Mouse (Mus musculus) common myeloid progenitor, adult 5-6 weeks (primary cell): ENCODE data around the gene Icam4. TPM values are rescaled to one million over a fixed set of nuclear protein-coding genes. Genes with fewer than 3 reads are reported as not detected.
"Not testable (repeated sequence)": the region's sequence is repeated elsewhere in the genome, so short reads cannot be mapped to it uniquely, and the experiment has no call there.

Experiments used
- ATAC-seq: replicated peaks from 2 replicates; pipeline ENCODE4 v1.8.0; 2016; ENCODE audit warnings: low read depth, mild to moderate bottlenecking, moderate TSS enrichment, inconsistent platforms; ENCODE audit not compliant: poor library complexity, severe bottlenecking
- total RNA-seq: library from RNA; stranded (forward); fragments of 200-1000, 187-1606 nt; gene quantifications from 2 replicates; pipeline ENCODE4 v1.2.3, GENCODE M21; 2017

Gene Icam4
- total RNA-seq, 1 experiment from 2014 or later: 28.9 TPM

GRCm38 (mm10) chr9:21031896-21032351, 2.8 kb downstream of the Icam4 start, which contains the start of gene Icam5:
Gene Icam5, plus strand, starts transcription at chr9:21032073.
- ATAC-seq: no peak

GRCm38 (mm10) chr9:21032491-21032890, 3.3 kb downstream of the Icam4 start:
- no peak for ATAC-seq

DNA sequence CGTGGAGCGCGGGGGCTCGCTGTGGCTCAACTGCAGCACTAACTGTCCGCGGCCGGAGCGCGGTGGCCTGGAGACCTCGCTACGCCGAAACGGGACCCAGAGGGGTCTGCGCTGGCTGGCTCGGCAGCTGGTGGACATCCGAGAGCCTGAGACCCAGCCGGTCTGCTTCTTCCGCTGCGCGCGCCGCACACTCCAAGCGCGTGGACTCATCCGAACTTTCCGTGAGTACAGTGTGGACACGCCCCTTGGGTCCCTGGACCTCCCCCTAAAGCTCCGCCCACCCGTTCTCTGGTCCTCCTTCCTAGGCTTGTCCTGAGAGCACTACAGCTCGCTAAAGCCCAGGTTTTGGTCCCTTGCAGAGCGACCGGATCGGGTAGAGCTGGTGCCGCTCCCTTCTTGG, 4.0 kb downstream of the Icam4 start:
- peak; percentile 37 for ATAC-seq

DNA sequence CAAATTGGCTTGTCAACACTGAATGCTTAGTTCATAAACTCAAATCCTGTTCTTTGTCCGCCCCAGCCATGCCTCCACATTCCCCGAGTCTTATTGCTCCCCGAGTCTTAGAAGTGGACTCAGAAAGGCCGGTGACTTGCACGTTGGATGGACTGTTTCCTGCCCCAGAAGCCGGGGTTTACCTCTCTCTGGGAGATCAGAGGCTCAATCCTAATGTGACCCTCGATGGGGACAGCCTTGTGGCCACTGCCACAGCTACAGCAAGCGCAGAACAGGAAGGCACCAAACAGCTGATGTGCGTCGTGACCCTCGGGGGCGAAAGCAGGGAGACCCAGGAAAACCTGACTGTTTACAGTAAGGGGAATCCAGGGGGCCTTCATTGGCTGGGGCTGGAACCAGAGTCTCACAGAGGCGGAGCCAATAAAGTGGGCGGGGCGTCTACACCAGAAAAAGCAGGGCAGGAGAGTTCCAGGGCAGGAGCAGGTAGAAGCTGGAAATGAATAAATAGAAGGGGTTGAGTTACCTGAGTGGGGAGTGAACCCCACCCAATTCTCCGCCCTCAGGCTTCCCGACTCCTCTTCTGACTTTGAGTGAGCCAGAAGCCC, 5.4 kb downstream of the Icam4 start:
- no peak for ATAC-seq

DNA sequence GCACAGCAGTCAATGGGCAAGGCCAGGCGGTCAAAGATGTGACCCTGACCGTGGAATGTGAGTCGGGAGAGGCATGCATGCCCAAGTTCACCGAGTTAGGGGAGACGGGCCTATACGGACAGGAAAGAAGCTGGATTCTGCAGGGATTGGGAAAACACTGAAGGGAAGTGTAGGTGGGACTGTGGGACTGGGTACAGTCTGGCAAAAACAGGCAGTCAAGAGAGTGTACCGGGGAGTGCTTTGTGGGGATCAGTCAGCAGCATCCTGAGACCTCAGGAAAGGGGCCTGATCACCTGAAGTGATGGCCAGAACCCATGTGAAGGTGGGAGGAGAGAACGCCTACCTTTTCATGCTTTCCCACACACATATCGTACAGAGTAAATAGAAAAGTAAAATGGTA, 6.4 kb downstream of the Icam4 start:
- ATAC-seq: no peak

- no peak for ATAC-seq
Observed at GRCm38 (mm10) chr9:21036161-21036560, 7.0 kb downstream of the Icam4 start.

DNA sequence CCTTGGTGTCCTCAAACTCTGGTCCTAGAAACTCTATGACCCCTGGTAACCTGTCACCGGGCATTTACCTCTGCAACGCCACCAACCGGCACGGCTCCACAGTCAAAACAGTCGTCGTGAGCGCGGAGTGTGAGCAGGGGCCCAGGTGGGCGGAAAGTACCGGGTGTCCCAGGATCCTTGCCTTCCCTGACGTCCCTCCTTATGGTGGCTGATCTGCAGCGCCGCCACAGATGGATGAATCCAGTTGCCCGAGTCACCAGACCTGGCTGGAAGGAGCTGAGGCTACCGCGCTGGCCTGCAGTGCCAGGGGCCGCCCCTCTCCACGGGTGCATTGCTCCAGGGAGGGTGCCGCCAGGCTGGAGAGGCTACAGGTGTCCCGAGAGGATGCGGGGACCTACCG, 7.5 kb downstream of the Icam4 start:
- no peak for ATAC-seq

DNA sequence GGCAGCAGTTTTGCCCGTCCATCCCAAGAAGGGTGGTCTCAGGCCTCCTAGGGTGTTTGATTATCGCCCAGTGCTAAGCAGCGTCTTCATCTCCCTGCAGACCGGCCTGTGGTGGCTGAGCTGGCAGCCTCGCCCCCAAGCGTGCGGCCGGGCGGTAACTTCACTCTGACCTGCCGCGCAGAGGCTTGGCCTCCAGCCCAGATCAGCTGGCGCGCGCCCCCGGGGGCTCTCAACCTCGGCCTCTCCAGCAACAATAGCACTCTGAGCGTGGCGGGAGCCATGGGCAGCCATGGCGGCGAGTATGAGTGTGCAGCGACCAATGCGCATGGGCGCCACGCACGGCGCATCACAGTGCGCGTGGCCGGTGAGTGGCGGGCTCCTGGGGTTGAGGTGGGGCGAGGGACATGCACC, 8.3 kb downstream of the Icam4 start:
- ATAC-seq: no peak

DNA sequence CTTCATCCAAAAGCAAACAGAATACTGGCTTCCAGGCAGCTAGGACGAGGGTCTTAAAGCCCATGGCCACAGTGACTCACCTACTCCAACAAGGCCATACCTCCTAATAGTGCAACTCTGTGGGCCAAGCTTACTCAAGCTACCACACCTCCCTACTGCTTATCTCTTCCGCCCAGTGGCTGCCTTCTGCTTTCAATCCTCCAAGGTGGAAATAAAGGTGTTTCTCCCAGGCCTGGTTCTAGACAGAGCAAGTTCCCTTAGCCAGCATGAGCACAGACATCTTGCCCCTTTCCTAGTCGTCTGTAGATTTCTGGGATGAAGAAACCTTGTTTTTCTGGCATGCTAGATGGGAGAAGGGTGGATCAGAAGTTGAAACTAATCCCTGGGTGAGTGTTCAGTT, 10.6 kb downstream of the Icam4 start:
- no peak for ATAC-seq

DNA sequence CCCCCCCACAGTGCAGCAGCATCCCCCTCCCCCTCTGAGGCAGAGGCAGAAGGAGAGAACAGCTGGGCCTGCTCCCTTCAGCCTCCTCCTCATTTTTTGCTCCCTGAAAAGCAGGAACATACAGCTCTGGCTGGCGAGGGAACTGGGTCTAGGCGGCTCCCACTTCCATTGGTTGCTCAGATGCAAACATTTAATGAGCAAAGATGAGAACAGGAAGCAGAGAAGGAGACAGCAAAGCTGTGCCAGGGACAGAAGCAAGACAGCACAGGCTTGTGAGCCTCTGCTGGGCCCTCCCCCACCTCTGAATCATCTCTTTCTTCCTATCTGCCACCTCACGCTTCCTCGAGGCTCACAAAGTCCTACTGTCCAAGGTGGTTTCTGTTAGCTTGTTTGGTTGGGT, 12.1 kb downstream of the Icam4 start:
- ATAC-seq: no peak

DNA sequence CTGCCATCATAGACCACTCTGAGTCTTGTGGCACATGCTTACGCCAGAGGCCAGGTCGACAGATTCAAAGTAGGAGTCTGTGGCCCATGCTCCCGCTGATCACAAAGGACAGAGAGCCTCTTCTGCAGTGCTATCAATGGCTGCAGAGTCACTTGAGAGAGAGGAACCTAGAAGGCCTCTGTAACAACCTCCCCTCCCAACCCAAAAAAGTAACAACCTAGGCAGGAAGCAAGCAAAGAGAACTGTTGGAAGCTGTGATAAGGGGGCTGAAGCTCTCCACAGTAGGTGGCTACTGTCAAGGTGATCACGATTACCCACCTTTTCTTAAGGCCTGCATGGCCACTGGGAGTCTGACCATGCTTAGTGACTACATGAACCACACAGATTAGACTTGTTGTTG, 14.4 kb downstream of the Icam4 start:
- no peak for ATAC-seq

DNA sequence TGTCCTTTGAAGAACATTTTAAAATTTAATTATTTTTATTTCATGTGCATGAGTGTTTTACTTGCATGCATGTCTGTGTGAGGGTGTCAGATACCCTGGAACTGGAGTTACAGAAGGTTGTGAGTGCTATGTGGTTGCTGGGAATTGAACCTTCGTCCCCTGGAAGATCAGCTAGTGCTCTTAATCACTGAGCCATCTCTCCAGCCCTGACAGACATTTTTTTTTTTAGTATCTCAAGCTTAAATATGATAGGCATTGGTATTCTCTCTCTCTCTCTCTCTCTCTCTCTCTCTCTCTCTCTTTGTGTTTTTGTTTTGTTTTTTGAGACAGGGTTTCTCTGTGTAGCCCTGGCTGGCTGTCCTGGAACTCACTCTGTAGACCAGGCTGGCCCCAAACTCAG, 15.6 kb downstream of the Icam4 start:
- ATAC-seq: not testable (repeated sequence)

DNA sequence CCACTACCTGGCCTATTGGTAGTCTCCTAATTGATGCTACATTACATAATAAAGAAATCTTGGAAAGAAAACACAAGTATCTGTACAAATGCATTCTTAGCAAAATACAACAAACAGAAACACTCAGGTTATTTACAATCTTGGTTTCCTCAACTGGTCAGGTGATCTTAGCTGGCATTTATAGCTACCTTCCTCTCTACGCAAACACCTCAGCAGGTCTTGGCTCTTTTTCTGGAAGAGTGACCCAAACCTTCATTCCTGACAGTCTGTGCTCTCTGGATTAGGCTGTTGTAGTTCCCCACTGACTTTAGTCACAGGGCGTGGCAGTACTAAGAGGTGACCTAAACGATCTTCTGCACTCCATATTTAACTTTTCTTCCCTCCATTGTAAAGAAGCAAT, 16.1 kb downstream of the Icam4 start:
- ATAC-seq: no peak

- peak; percentile 54; the same call in 1 of the 2 replicates for ATAC-seq
Observed at GRCm38 (mm10) chr9:21051578-21051977, 22.4 kb downstream of the Icam4 start.

DNA sequence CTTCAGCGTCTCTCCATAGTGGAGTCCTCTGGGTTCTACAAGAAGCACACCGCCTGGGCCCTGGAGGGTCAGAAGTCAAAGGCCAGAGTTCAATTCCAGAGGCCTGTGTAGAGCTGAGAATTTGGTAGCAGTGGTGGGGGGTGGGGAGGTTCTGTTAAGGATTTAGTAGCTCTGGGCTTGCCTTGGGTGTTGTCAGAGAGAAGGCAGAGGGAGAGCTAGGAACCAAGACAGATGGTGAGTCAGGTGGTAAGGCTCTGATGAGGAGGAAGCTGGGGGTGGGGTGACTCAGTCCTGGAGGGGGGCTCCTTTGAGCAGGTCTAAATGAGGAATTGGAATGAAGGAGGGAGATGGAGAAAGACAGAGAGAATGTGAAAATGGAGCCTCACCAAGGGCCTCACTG, 33.8 kb downstream of the Icam4 start:
- no peak for ATAC-seq

GRCm38 (mm10) chr9:21067006-21067684, 38.0 kb downstream of the Icam4 start, which contains the start of gene Zglp1:
Gene Zglp1, minus strand, starts transcription at chr9:21067093.
- ATAC-seq: no peak

DNA sequence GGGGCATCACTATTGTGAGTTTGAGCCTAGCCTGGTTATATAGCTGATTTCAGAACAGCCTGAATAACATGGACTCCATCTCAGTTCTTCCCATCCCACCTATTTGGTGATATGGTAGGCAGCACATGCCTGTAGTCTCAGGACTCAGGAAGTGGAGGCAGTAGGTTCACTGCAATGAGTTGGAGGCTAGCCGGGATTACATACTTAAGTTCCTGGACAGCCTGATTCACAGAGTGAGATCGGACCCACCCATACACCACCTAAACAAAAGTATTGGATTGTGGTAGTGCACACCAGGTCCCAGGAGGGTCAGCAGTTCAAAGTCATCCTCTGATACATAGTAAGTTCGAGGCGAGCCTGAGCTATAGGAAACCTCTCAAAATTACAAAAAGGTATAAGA, 43.5 kb downstream of the Icam4 start:
- ATAC-seq: no peak

DNA sequence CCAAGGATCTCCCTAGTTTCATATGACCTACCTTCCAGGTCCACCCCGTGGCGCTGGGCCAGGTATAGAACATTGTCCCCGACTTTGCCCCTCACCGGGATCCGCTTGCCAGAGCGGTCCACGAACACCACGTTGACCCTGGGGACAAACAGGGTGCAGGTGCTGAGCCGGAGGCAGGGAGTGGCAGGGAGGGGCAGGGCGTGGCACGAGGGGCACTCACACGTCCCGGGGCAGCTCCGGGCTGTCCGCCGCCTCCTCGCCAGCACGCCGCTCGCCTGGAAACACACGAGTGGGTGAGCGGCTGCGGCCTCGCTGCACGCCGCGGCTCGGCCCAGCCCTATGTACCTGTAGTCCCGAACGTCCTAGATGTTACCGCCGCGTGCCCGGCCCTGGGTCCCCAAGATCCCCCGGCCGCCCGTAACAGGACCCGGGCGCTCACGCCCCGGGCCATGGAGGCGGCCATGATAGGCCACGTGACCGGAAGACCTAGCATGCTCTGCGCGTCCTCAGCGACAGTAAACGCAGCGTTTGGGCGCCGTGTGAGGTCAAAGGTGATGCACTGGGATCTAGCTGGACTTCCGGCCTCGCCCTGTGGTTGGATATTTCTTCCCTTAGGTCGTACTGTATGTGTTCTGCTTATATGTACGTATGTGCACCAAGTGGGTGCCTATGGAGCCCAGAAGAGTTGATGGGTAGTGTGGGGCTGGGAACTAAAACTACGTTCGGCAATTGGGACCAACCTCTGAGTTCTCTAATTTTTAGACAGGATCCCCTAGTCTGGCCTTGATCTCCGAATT, 44.1 kb downstream of the Icam4 start, which contains the start of the genes Gm49373 and Fdx1l:
TSS of gene Gm49373 (minus strand) at position 53 of the 797 bp plus-strand sequence.
TSS of gene Fdx1l (minus strand) at position 571 of the 797 bp plus-strand sequence.
- ATAC-seq: peak; percentile 94

- no peak for ATAC-seq
Observed at GRCm38 (mm10) chr9:21074173-21074572, 45.0 kb downstream of the Icam4 start.

DNA sequence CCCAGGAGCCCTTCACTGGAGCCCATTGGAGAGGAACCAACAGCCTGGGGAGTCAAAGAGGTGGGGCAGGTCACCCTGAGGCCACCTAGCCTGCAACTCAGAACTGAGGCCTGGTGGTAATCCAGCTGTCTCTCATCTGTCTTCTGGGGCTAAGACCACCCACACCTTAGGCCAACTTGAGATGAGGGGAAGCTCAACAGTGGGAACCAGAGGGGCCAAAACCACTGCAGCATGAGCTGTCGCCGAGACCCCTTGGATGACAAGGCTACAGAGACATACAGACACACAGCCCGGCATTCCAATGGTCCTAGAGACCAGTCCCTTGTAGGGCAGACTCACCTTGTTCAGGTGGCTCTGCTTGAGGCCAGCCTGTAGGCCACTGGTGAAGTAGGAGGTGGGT, 46.5 kb downstream of the Icam4 start:
- no peak for ATAC-seq
